Mouse (Mus musculus) kidney, embryonic 14.5 days (tissue): ENCODE data around the gene Negr1. TPM values are rescaled to one million over a fixed set of nuclear protein-coding genes. Genes with fewer than 3 reads are reported as not detected.
"Not testable (repeated sequence)": the region's sequence is repeated elsewhere in the genome, so short reads cannot be mapped to it uniquely, and the experiment has no call there.

Source experiments
- ATAC-seq: fragments of 200-750 bp; cut with Nextera tagmentation; 2 replicates; pipeline ENCODE4 v1.8.0; 2017; ENCODE audit warnings: moderate number of reproducible peaks, mild to moderate bottlenecking, moderate TSS enrichment, moderate library complexity; ENCODE audit not compliant: low FRiP score, low TSS enrichment
- H3K27ac ChIP-seq: fragments of 300-500 bp; sonication (generic); 2 replicates; pipeline ENCODE4 v1.5.1; 2014; ENCODE audit warnings: low read depth, mild to moderate bottlenecking, low read length, moderate library complexity, mixed read lengths
- H3K27me3 ChIP-seq: fragments of 300-500 bp; sonication (generic); 2 replicates; pipeline ENCODE4 v1.6.1; 2014; ENCODE audit warnings: mild to moderate bottlenecking, low read length; ENCODE audit not compliant: control insufficient read depth, insufficient read depth
- H3K36me3 ChIP-seq: fragments of 300-500 bp; sonication (generic); 2 replicates; pipeline ENCODE4 v1.6.1; 2014; ENCODE audit warnings: low read length, mixed read lengths; ENCODE audit not compliant: control insufficient read depth, insufficient read depth
- H3K4me1 ChIP-seq: fragments of 300-500 bp; sonication (generic); 2 replicates; pipeline ENCODE4 v1.6.1; 2014; ENCODE audit warnings: low read length, mixed read lengths; ENCODE audit not compliant: control insufficient read depth, insufficient read depth
- H3K4me2 ChIP-seq: fragments of 300-500 bp; sonication (generic); replicated peaks from 2 replicates; pipeline ENCODE4 v1.6.1; 2014; ENCODE audit warnings: low read depth, mild to moderate bottlenecking, low read length
- H3K4me3 ChIP-seq: fragments of 300-500 bp; sonication (generic); 2 replicates; pipeline ENCODE4 v1.5.1; 2014; ENCODE audit warnings: mild to moderate bottlenecking, low read length
- H3K9ac ChIP-seq: fragments of 300-500 bp; sonication (generic); 2 replicates; pipeline ENCODE4 v1.6.1; 2014; ENCODE audit warnings: low read depth, mild to moderate bottlenecking, low read length, moderate library complexity
- H3K9me3 ChIP-seq: fragments of 300-500 bp; sonication (generic); 2 replicates; pipeline ENCODE4 v1.6.1; 2016; ENCODE audit warnings: low read length; ENCODE audit not compliant: control insufficient read depth
- WGBS: fragments of 180-500 bp; shearing (Covaris S2); extraction: QIAGEN DNeasy Blood & Tissue Kit; methylation state at CpG from one replicate; pipeline ENCODE4 v1.1.7; 2014; 5-methylcytosine and 5-hydroxymethylcytosine counted together
- polyA plus RNA-seq: library from polyadenylated mRNA; unstranded; fragments of >200 nt; fragmentation: Nextera tagmentation; extraction: Ambion mirVana; gene quantifications from 2 replicates; pipeline ENCODE4 v1.2.1, GENCODE M21; 2014

Gene Negr1
- polyA plus RNA-seq, 1 experiment from 2014 or later, result 12.4 TPM

GRCm38 (mm10) chr3:157064438-157064837 lies 502.8 kb downstream of the Negr1 start:
- ATAC-seq, H3K27ac ChIP-seq, H3K9ac ChIP-seq, H3K9me3 ChIP-seq, H3K4me3 ChIP-seq, H3K27me3 ChIP-seq, H3K36me3 ChIP-seq, H3K4me1 ChIP-seq, H3K4me2 ChIP-seq: not testable (repeated sequence)
- 90% methylated on average over 2 of the region's 2 CpGs for WGBS

- ATAC-seq, result no peak
- no peaks in the 10 kb centered on the region for H3K9me3 ChIP-seq
- H3K4me3 ChIP-seq, result no peak overlapping the region
- no peaks in the 10 kb centered on the region for H3K36me3 ChIP-seq
- H3K27me3 ChIP-seq, result no peaks in the 10 kb centered on the region
- no peak overlapping the region for H3K4me2 ChIP-seq
- H3K4me1 ChIP-seq, result no peaks in the 10 kb centered on the region
- no peak overlapping the region for H3K9ac ChIP-seq
- no peak overlapping the region for H3K27ac ChIP-seq
These were observed 504.7 kb downstream of the Negr1 start for GRCm38 (mm10) chr3:157066331-157066730.

GRCm38 (mm10) chr3:157079250-157079965 lies 517.8 kb downstream of the Negr1 start:
- Histone ChIP-seq H3K27me3 (no peaks in the 10 kb centered on the region), H3K4me2 (no peak overlapping the region), H3K36me3 (no peaks in the 10 kb centered on the region), H3K9me3 (no peaks in the 10 kb centered on the region), H3K4me3 (no peak overlapping the region), H3K4me1 (no peaks in the 10 kb centered on the region), H3K9ac (no peak overlapping the region), H3K27ac (no peak overlapping the region)
- WGBS, result 58% methylated on average over 2 of the region's 2 CpGs
- ATAC-seq, result peak; percentile 59; the same call in 1 of the 2 replicates

GRCm38 (mm10) chr3:157079966-157080306 lies 518.3 kb downstream of the Negr1 start:
- no peak overlapping the region for H3K4me2 ChIP-seq
- no peaks in the 10 kb centered on the region for H3K9me3 ChIP-seq
- no peaks in the 10 kb centered on the region for H3K36me3 ChIP-seq
- H3K27ac ChIP-seq, result no peak overlapping the region; the same call in 1 of the 2 replicates
- no peaks in the 10 kb centered on the region for H3K27me3 ChIP-seq
- H3K9ac ChIP-seq, result no peak overlapping the region
- WGBS, result 29% methylated on average over 1 of the region's 1 CpGs
- no peak for ATAC-seq
- no peaks in the 10 kb centered on the region for H3K4me1 ChIP-seq
- H3K4me3 ChIP-seq, result no peak overlapping the region

GRCm38 (mm10) chr3:157080585-157080984 lies 519.0 kb downstream of the Negr1 start:
- Histone ChIP-seq H3K4me1 (no peaks in the 10 kb centered on the region), H3K4me2 (no peak overlapping the region), H3K27ac (peak overlapping the region; percentile 32; the same call in 1 of the 2 replicates), H3K36me3 (no peaks in the 10 kb centered on the region), H3K27me3 (no peaks in the 10 kb centered on the region), H3K9me3 (no peaks in the 10 kb centered on the region), H3K9ac (no peak overlapping the region), H3K4me3 (no peak overlapping the region)
- 96% methylated on average over 1 of the region's 1 CpGs for WGBS
- no peak for ATAC-seq

GRCm38 (mm10) chr3:157082808-157083784 lies 521.5 kb downstream of the Negr1 start:
- Histone ChIP-seq H3K4me1 (no peaks in the 10 kb centered on the region), H3K36me3 (no peaks in the 10 kb centered on the region), H3K27me3 (no peaks in the 10 kb centered on the region), H3K4me2 (no peak overlapping the region), H3K9me3 (no peaks in the 10 kb centered on the region), H3K4me3 (no peak overlapping the region), H3K27ac (no peak overlapping the region), H3K9ac (no peak overlapping the region)
- ATAC-seq, result no peak
- 88% methylated on average over 8 of the region's 8 CpGs for WGBS

- no peaks in the 10 kb centered on the region for H3K9me3 ChIP-seq
- no peak overlapping the region for H3K4me2 ChIP-seq
- no peak for ATAC-seq
- no peak overlapping the region for H3K9ac ChIP-seq
- H3K27ac ChIP-seq, result no peak overlapping the region
- no peaks in the 10 kb centered on the region for H3K36me3 ChIP-seq
- no peak overlapping the region for H3K4me3 ChIP-seq
- no peaks in the 10 kb centered on the region for H3K27me3 ChIP-seq
- WGBS, result 52% methylated on average over 1 of the region's 1 CpGs
- H3K4me1 ChIP-seq, result no peaks in the 10 kb centered on the region
These were observed 523.6 kb downstream of the Negr1 start for GRCm38 (mm10) chr3:157085180-157085579.

- 50% methylated on average over 4 of the region's 4 CpGs for WGBS
These were observed 528.5 kb downstream of the Negr1 start for GRCm38 (mm10) chr3:157090051-157090450.

GRCm38 (mm10) chr3:157096284-157096683 lies 534.7 kb downstream of the Negr1 start:
- WGBS, result 98% methylated on average over 1 of the region's 1 CpGs

More at GRCm38 (mm10) chr3:157090051-157090450, 528.5 kb downstream of the Negr1 start:
- H3K27ac ChIP-seq, result no peak overlapping the region
- H3K4me2 ChIP-seq, result no peak overlapping the region
- no peaks in the 10 kb centered on the region for H3K36me3 ChIP-seq
- no peaks in the 10 kb centered on the region for H3K4me1 ChIP-seq
- no peak overlapping the region for H3K4me3 ChIP-seq
- no peak for ATAC-seq
- H3K9me3 ChIP-seq, result no peaks in the 10 kb centered on the region
- H3K9ac ChIP-seq, result no peak overlapping the region
- no peaks in the 10 kb centered on the region for H3K27me3 ChIP-seq

More at GRCm38 (mm10) chr3:157096284-157096683, 534.7 kb downstream of the Negr1 start:
- H3K36me3 ChIP-seq, result no peaks in the 10 kb centered on the region
- no peaks in the 10 kb centered on the region for H3K9me3 ChIP-seq
- ATAC-seq, result no peak
- no peak overlapping the region for H3K27ac ChIP-seq
- no peaks in the 10 kb centered on the region for H3K4me1 ChIP-seq
- no peak overlapping the region for H3K9ac ChIP-seq
- no peak overlapping the region for H3K4me2 ChIP-seq
- H3K27me3 ChIP-seq, result no peaks in the 10 kb centered on the region
- H3K4me3 ChIP-seq, result no peak overlapping the region
